Mouse (Mus musculus) neural tube, embryonic 10.5 days (tissue): Measurements from ENCODE around the gene Hmbs.
"Not testable (repeated sequence)": the region's sequence is repeated elsewhere in the genome, so short reads cannot be mapped to it uniquely, and the experiment has no call there.

Experiments used
- DNase-seq: peaks from one replicate; pipeline ENCODE4 v3.0.0-alpha.2; 2017; ENCODE audit warnings: low spot score; ENCODE audit errors: extremely low spot score

Gene Hmbs

DNA sequence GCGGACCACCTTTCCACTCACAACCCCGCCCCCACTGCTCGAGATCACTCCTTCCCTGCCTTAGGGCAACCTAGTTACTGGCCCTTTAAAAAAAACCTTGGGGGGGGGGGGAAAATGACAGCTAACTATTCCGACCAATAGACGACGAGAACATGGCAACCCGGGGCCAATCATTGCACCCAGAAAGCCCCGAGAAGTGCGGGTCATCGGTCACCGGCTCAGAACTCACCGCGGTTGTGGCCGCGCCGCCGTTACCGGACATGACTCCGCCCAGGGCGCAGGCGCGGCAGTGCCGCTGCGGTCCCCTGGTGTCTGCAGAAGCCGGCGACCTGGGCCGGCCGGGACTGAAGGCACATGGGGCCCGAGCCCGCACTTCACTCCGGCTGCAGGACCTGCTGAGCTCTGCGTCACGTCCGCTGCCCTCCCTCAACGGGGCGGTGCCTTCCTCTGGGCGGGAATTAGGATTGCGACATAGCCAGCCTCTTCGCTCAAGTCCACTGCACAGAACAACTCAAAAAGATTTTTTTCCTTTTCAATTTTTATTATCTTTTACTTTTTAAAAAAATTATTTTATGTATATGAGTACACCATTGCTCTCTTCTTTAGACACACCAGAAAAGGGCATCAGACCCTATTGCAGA is at the start of gene Hmbs:
Gene Hmbs (minus strand): TSS at position 448 of the 641 bp plus-strand sequence.
- peak; percentile 95 for DNase-seq

DNA sequence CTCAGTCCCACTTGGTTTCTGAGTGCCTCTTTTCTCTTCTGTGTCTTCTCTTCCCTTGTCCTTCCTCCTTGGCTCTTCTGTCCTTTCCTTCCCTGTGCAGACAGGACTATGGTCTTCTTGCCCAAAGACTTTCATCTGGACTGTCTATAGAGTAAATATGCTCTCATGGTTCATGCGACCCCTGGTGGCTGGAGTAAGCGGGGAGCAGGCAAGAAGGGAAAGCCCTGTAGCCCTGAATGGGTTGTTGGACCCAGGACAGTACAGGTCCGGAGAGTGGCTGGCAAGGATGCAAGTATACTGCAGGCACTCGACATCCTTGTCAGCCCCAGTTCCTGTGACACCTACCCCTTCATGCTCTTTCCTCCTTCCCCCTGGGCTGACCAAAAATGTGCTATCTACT is 47.4 kb upstream of the Hmbs start:
- DNase-seq: peak; percentile 71

DNA sequence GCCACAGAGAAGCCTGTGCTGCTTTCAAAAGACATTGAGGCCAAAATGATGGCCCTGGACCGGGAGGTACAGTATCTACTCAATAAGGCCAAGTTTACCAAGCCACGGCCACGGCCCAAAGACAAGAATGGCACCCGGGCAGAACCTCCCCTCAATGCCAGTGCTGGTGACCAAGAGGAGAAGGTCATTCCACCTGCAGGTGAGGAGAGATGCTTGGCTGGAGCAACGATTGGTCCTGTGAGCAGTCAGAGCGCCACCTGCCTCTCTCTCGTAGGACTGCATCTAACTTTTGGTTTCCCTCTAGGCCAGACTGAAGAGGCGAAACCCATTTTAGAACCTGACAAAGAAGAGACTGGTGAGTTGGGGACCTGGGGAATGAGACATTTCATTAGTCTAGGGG is 45.2 kb upstream of the Hmbs start:
- DNase-seq: no peak

DNA sequence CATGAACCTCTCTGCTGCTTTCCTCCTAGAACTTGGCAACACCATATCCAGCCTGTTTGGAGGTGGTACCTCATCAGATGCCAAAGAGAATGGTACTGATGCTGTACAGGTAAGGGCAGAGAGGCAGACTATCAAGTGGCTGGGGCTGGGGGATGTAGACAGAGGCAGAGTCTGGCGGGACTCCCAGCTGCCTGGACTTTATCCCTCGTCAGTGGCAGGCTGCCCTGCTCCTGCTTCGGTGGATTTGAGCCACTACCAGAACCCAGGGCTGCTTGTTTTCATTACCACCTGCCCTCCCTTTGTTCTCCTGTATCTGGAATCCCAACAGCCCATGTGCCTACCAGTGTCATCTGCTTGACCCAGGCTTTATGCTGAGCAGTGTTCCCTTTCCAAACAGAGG is 43.2 kb upstream of the Hmbs start:
- DNase-seq: no peak

DNA sequence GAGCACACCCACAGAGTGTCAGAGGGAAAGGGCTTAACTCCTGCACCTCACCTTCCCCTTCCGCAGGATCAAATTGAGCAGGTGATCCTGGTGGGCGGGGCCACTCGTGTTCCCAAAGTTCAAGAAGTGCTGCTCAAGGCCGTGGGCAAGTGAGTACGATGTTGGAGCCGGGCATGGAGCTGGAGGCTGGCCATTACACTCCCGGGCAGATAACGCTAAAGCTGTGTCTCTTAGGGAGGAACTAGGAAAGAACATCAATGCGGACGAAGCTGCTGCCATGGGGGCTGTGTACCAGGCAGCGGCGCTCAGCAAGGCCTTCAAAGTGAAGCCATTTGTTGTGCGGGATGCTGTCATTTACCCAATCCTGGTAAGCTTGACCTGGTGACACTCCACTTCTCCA is 40.6 kb upstream of the Hmbs start:
- no peak for DNase-seq

DNA sequence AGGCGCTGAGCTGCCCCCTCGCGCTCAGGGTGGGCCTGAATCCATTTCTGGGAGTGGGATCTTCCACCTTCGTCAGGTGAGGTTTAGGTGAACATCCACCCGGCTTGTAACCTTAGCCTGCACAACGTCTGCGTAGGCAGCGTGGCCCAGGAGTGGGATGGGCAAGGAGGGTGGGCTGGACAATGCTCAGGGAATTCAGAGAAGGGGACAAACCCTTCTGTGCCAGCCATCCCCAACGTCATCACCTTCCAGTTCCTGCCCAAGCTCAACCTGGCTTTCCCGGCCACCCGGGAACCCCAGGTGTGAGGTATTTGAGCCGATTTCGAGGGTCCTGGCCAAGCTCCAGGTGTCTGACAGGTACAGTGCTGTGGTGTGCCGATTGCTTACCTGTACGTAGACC is 35.8 kb upstream of the Hmbs start:
- no peak for DNase-seq

DNA sequence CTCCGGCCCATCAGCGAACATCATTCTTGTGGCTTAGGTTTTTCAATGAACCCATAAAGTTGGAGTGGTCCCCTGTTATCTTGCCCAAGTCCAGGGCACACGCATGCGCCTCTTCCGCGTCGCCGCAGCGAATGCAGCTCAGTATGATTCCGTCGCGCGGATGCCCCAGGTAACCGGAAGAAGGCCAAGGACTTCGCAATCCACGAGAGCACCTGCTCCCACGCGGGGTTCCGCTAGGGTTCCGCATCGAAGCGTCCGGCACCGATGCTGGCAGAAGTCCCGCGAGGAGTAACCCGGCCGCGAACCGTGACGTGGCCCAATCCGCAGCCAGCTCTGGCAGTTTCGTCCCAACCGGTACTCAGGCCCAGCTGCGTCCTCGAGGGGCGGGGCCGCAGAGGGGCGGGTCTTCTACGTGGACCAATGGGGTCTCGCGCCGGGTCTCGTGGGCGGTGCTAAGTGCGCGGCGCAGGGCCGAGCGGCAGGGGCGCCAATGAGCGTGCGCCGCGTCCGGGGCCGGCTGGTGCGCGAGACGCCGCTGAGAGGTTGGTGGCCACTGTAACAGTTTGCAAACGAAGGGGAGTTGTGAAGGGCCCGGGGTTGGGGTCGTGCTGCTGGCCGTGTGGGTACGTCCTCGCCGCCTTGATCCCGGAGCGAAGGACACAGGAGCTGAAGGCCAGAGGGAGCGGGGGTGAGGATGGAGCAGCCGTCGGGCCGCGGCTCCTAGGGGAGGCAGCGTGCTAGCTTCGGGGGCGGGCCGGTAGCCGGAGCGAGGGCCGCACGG is 35.2 kb upstream of the Hmbs start, which contains the start of gene Hyou1:
Gene Hyou1 (plus strand): TSS at position 437 of the 781 bp plus-strand sequence.
- peak; percentile 100 for DNase-seq

DNA sequence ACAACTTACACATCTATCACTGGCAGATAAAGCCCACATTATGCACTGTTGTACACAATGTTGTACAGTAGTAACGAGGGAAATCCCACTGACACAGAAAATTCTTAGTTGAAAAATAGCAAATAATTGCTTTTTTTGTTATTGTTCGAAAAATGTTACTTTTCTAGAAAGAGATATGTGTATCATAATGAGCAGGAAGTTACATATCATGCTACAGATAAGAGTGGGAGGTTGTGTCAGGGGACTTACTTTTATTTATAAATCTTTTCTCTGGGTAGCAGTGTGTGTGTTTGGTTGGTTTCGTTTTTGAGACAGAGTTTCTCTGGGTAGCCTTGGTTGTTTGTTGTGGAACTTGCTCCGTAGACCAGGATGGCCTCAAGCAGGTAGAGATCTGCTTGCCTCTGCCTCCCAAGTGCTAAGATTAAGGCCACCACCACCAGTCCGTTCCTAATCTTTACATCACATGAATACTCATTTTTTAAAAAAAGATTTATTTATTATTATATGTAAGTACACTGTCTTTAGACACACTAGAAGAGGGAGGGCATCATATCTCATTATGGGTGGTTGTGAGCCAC is 34.2 kb upstream of the Hmbs start:
- no peak for DNase-seq

DNA sequence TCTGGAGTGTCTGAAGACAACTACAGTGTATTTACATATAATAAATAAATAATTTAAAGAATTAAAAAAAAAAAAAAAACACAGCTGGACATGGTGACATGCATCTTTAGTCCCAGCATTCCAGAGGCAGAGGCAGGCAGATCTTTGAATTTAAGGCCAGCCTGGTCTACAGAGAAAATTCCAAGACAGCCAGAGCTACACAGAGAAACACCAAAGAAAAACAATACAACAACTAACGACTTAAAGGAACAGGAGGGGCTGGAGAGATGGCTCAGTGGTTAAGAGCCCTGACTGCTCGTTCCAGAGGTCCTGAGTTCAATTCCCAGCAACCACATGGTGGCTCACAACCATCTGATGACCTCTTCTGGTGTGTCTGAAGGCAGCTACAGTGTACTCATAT is 33.3 kb upstream of the Hmbs start:
- not testable (repeated sequence) for DNase-seq

DNA sequence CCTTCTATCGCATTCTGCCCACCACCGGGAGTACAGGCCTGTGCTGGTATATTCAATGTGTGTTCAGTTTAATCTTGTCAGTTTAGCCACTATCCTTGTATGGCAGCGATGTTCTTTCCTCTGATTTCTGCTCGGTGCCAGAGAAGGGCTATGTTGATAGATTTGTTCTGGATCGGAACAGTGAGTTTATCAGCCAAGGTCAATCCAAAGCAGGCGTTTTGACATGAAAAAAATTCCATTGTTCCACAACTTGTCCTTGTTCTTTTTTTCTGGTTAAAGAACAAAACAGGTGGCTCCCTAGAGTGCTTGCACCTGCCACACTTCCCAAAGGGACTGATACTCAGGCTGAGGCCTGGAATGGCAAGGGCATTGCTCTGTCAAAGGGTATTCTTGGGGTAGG is 32.1 kb upstream of the Hmbs start:
- DNase-seq: no peak

DNA sequence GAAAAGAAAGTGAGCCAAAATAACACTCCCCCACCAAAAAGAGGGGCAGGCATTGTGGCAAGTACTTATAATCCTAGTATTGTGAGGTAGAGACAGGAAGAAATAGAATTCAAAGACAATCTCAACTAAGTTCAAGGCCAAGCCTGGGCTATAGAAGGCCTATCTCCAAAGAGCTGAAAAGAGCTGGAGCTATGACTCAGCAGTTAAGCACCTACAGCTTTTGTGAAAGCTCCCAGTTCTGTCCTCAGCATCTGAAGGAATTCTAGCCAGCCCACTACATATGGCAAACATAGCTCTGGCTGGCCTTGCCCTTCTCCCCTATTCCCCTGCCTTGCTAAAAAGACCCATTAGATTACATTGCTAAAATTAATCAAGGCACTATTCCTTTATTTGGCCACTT is 29.4 kb upstream of the Hmbs start:
- DNase-seq: no peak

DNA sequence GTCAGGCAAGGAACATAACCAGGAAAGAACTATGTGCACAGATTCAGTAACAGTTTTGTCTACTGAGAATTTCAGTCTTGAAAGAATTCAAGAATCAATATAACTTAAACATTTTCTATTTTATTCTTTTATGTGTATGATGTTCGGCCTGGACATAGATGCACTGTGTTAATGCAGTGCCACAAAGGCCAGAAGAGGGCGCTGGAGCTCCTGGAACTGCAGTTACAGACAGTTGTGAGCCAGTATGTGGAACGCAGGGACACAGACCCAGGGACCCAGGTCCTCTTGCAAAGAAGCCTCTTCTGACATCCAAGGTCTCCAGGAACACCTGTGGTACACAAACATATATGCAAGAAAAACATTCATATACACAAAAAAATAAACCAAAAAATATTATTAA is 20.5 kb upstream of the Hmbs start:
- no peak for DNase-seq

DNA sequence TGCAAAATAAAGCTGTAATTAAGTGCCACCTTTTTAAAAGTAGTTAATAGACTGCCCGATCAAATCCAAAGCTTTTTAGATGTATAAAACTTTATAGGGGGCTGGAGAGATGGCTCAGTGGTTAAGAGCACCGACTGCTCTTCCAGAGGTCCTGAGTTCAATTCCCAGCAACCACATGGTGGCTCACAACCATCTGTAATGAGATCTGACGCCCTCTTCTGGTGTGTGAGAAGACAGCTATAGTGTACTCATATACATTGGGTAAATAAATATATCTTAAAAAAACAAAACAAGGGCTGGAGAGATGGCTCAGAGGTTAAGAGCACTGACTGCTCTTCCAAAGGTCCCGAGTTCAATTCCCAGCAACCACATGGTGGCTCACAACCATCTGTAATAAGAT is 17.9 kb upstream of the Hmbs start:
- DNase-seq: not testable (repeated sequence)

DNA sequence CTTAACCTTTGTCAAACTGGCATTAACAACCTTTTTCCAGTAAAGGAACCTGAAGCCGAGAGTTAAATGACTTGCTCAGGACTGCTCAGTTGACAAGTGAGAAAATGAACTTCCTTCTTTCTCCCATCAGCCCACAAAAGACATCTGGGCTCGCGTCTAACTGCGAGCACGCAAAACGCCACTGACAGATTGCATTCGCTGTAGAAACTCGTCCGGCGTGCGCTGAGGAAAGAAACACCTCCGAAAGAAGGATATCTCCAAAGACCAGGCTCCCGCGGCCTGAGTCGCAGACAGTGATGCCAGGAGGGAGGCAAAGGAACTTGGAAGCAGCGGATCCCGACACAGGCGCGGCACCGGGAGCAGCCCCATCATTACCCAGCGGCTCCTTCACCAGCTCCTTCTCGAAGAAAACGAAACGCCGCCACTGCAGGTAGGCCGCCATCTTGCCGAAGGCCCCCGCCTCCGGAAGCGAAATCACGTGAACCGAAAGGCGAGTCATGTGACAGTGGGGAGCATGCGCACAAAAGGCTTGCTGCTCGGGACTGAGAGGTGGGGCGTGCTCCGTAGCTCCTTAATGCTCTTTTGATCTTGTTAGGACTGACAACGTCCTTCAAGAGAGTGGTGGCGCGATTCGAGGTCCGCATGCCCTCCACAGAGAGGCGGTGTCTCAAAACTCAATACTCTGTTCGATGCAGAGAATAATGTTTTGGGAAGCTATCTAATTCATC is 17.3 kb upstream of the Hmbs start, which contains the start of gene Vps11:
Gene Vps11 (minus strand): TSS at position 481 of the 728 bp plus-strand sequence.
- DNase-seq: peak; percentile 98

DNA sequence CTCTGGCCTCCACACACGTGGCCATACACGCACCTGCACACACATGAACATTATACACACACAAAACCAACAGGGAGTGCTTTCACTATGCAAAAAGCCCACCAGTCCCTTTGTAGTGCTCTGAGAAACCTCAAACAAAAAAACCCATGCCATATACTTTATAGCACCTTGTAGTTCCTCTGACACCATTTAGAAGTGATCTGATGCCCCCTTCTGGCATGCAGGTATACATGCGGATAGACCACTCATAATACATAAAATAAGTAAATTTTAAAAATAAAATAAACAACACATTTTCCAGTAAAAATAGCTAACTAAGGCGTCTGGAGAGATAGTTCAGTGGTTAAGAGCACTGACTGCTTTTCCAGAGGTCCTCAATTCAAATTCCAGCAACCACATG is 13.2 kb upstream of the Hmbs start:
- DNase-seq: no peak

DNA sequence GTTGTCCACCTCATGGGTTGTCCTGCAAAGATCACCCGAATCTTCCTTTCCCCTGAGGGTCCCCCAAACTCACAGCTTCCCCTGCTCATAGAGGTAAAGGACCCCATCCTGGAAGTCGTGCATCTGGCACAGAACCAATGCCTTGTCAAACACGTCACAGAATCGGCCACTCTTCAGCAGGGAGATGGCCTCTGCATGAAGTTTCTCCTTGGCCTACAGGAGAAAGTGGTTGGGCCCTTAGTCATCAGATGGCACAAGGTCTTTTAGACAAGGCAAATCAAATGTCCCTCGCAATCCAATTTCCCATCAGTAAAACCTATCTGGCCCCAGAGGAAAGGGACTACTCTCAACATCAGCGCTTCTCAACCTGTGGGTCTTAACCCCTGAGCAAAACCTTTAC is 9.1 kb upstream of the Hmbs start:
- no peak for DNase-seq

DNA sequence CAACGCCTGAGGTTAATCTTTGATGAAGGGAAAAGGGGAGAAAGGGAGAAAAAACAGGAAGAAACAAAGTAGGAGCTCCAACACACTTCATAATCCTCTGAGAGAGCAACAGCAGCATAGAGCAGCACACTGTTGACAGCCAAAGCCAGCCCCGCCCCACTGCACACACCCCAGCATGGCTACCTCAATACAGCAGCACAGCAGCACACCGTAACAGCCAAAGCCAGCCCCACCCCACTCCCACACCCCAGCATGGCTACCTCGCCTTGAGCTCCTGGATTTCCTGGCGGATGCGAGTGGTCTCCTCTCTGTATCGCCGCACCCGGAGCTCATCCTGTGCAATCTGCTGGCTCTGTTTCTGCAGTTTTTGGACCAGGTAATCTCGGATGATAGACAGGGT is 8.3 kb upstream of the Hmbs start:
- DNase-seq: no peak

DNA sequence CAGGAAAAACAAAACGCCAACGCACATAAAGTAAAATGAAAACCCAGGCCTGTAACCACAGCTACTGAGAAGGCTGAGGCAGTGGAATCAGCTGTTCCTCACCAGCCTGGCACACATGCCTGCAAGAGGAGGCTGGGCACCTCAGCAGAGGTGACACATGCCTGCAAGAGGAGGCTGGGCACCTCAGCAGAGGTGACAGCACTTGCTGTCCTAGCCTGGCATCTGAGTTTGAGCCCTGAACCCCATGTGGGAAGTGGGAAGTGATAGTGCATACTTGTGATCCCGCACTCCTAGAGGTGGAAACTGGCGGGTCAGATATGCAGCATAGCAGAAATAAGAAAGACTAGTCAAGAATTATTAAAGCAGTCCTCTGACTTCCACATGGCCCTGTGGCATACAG is 7.4 kb upstream of the Hmbs start:
- DNase-seq: no peak

DNA sequence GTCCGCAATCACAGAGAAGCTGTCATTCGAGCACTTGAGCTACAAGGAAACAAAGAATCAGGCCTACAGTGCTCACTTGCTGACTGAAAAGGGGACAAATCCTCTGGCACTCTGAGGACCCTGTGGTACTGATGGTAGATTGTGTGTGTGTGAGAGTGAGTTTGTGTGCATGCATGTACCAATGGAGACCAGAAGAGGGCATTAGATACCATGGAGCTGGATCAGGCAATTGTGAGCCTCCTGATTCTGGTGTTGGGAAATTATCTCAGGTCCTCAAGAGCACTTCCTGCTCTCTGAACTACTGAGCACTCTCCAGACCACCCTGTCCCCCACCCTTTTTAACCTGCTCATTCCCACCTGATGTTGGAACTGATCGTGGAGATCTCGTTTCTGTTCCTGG is 4.5 kb upstream of the Hmbs start:
- DNase-seq: no peak

DNA sequence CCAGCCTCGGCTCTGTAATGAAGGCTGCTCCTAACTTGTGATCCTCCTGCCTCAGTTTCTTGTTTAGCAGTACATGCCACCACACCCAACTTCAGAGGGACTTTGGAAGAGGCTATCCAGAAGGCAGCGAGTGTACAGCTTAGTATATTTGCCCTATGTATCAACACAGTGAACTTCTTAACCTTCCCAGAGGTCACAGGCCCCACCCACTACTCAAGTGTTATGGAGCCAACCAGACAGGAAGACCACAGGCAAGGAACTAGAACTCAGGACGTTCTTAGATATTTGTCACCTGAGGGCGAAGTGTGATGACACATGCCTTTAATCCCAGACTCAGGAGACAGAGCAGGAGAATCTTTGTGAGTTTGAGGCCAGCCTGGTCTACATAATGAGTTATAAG is 3.6 kb upstream of the Hmbs start:
- DNase-seq: no peak

DNA sequence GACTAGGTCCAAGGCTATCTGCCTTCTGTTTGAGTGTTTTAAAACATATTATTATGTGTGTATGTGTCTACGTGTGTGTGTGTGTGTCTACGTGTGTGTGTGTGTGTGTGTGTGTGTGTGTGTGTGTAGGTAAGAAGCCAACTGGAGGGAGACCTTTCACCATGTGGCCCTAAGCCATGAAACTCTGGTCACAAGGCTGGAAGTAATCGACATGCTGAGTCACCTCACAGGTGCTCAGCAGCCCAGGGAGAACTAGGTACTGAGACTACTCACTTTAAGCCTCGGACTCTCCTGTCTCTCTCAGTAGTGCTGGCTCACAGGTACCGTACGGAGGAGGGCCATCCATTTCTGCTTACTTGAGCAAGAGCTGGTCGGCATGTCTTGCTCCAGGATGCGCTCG is 3.1 kb upstream of the Hmbs start:
- no peak for DNase-seq
